Mouse (Mus musculus): ENCODE measurements around the gene G3bp1. TPM values are rescaled to one million over a fixed set of nuclear protein-coding genes. Genes with fewer than 3 reads are reported as not detected.
A peak's percentile ranks its signal among the peaks of the same experiment; 100 is the strongest.

G3bp1 gene
- 282 and 290 TPM in 2 replicates for polyA plus RNA-seq (2016; fragmentation: Nextera tagmentation; extraction: Ambion mirVana)

- DNase-seq (ENCODE audit: low spot score) = peak; percentile 99
- no peaks in the 10 kb centered on the region for H3K9me3 ChIP-seq
- peaks cover 33% of the 10 kb centered on the region for H3K36me3 ChIP-seq (replicated peaks)
- H3K27ac ChIP-seq (replicated peaks) = peak within 1 kb of the TSS; percentile 97
- peak within 1 kb of the TSS; percentile 89 for H3K4me3 ChIP-seq
- no peaks in the 10 kb centered on the region for H3K27me3 ChIP-seq (replicated peaks; ENCODE audit: low read depth, poor library complexity, severe bottlenecking)
- WGBS = under 1% methylated on average over 57 of the region's 57 CpGs
- peaks cover 23% of the 10 kb centered on the region for H3K4me1 ChIP-seq
Measured at GRCm38 (mm10) chr11:55469048-55469843, at the start of gene G3bp1. G3bp1 (plus strand) TSS chr11:55469685.

- Histone ChIP-seq H3K27me3 (replicated peaks; ENCODE audit: low read depth, poor library complexity, severe bottlenecking) (peaks cover 7% of the 10 kb centered on the region; the same call in 1 of the 2 replicates), H3K36me3 (replicated peaks) (no peaks in the 10 kb centered on the region), H3K4me3 (no peak within 1 kb of the TSS), H3K9me3 (no peaks in the 10 kb centered on the region), H3K27ac (replicated peaks) (peak within 1 kb of the TSS; percentile 58), H3K4me1 (peaks cover 62% of the 10 kb centered on the region)
- 94% methylated on average over 1 of the region's 1 CpGs for WGBS
- DNase-seq (ENCODE audit: low spot score) = no peak
Measured at GRCm38 (mm10) chr11:55422978-55423377, 46.5 kb upstream of the G3bp1 start, which contains the start of gene Sparc. Sparc (minus strand) TSS chr11:55423183.

- Histone ChIP-seq H3K4me1 (peaks cover 63% of the 10 kb centered on the region), H3K9me3 (no peaks in the 10 kb centered on the region), H3K36me3 (replicated peaks) (no peaks in the 10 kb centered on the region), H3K27me3 (replicated peaks; ENCODE audit: low read depth, poor library complexity, severe bottlenecking) (peaks cover 7% of the 10 kb centered on the region; the same call in 1 of the 2 replicates), H3K27ac (replicated peaks) (peak overlapping the region; percentile 58), H3K4me3 (no peak overlapping the region)
- peak; percentile 61 for DNase-seq (ENCODE audit: low spot score)
- 30% methylated on average over 4 of the region's 4 CpGs for WGBS
Measured at GRCm38 (mm10) chr11:55423756-55424155, 45.7 kb upstream of the G3bp1 start.

- peak overlapping the region; percentile 59 for H3K27ac ChIP-seq (replicated peaks)
- H3K36me3 ChIP-seq (replicated peaks) = no peaks in the 10 kb centered on the region
- peaks cover 54% of the 10 kb centered on the region for H3K4me1 ChIP-seq
- H3K9me3 ChIP-seq = no peaks in the 10 kb centered on the region
- no peak for DNase-seq (ENCODE audit: low spot score)
- H3K4me3 ChIP-seq = no peak overlapping the region
- H3K27me3 ChIP-seq (replicated peaks; ENCODE audit: low read depth, poor library complexity, severe bottlenecking) = peaks cover 7% of the 10 kb centered on the region; the same call in 1 of the 2 replicates
- WGBS = 82% methylated on average over 8 of the region's 8 CpGs
Measured at GRCm38 (mm10) chr11:55424746-55425360, 44.6 kb upstream of the G3bp1 start.

GRCm38 (mm10) chr11:55428186-55429012, 41.1 kb upstream of the G3bp1 start:
- peaks cover 45% of the 10 kb centered on the region for H3K4me1 ChIP-seq
- peak overlapping the region; percentile 83 for H3K27ac ChIP-seq (replicated peaks)
- H3K36me3 ChIP-seq (replicated peaks) = no peaks in the 10 kb centered on the region
- 0 out of 2 replicates have a peak overlapping the region, but pooled peaks have one; percentile 29 for H3K4me3 ChIP-seq
- H3K27me3 ChIP-seq (replicated peaks; ENCODE audit: low read depth, poor library complexity, severe bottlenecking) = no peaks in the 10 kb centered on the region
- peak; percentile 89 for DNase-seq (ENCODE audit: low spot score)
- H3K9me3 ChIP-seq = no peaks in the 10 kb centered on the region
- WGBS = 37% methylated on average over 16 of the region's 16 CpGs

GRCm38 (mm10) chr11:55429973-55430372, 39.5 kb upstream of the G3bp1 start:
- Histone ChIP-seq H3K9me3 (no peaks in the 10 kb centered on the region), H3K4me3 (no peak overlapping the region), H3K36me3 (replicated peaks) (no peaks in the 10 kb centered on the region), H3K27me3 (replicated peaks; ENCODE audit: low read depth, poor library complexity, severe bottlenecking) (no peaks in the 10 kb centered on the region), H3K4me1 (peaks cover 30% of the 10 kb centered on the region), H3K27ac (replicated peaks) (peak overlapping the region; percentile 54; the same call in 1 of the 2 replicates)
- WGBS = 91% methylated on average over 2 of the region's 2 CpGs
- DNase-seq (ENCODE audit: low spot score) = no peak

GRCm38 (mm10) chr11:55432981-55433380, 36.5 kb upstream of the G3bp1 start:
- DNase-seq (ENCODE audit: low spot score) = no peak
- Histone ChIP-seq H3K27ac (replicated peaks) (0 out of 2 replicates have a peak overlapping the region, but pooled peaks have one; percentile 19), H3K9me3 (no peaks in the 10 kb centered on the region), H3K4me1 (peaks cover 14% of the 10 kb centered on the region), H3K27me3 (replicated peaks; ENCODE audit: low read depth, poor library complexity, severe bottlenecking) (no peaks in the 10 kb centered on the region), H3K4me3 (no peak overlapping the region), H3K36me3 (replicated peaks) (no peaks in the 10 kb centered on the region)
- WGBS = 67% methylated on average over 3 of the region's 3 CpGs

- Histone ChIP-seq H3K4me3 (no peak overlapping the region), H3K9me3 (no peaks in the 10 kb centered on the region), H3K4me1 (peaks cover 14% of the 10 kb centered on the region), H3K27ac (replicated peaks) (no peak overlapping the region), H3K36me3 (replicated peaks) (no peaks in the 10 kb centered on the region), H3K27me3 (replicated peaks; ENCODE audit: low read depth, poor library complexity, severe bottlenecking) (no peaks in the 10 kb centered on the region)
- no peak for DNase-seq (ENCODE audit: low spot score)
- 86% methylated on average over 6 of the region's 6 CpGs for WGBS
Measured at GRCm38 (mm10) chr11:55436089-55436488, 33.4 kb upstream of the G3bp1 start.

- no peak overlapping the region for H3K4me3 ChIP-seq
- WGBS = 31% methylated on average over 4 of the region's 4 CpGs
- H3K27ac ChIP-seq (replicated peaks) = no peak overlapping the region
- H3K4me1 ChIP-seq = peaks cover 20% of the 10 kb centered on the region
- H3K27me3 ChIP-seq (replicated peaks; ENCODE audit: low read depth, poor library complexity, severe bottlenecking) = no peaks in the 10 kb centered on the region
- no peak for DNase-seq (ENCODE audit: low spot score)
- H3K9me3 ChIP-seq = no peaks in the 10 kb centered on the region
- no peaks in the 10 kb centered on the region for H3K36me3 ChIP-seq (replicated peaks)
Measured at GRCm38 (mm10) chr11:55438031-55438430, 31.5 kb upstream of the G3bp1 start.

GRCm38 (mm10) chr11:55439718-55440117, 29.8 kb upstream of the G3bp1 start:
- DNase-seq (ENCODE audit: low spot score) = no peak
- Histone ChIP-seq H3K9me3 (no peaks in the 10 kb centered on the region), H3K4me1 (peaks cover 20% of the 10 kb centered on the region), H3K27ac (replicated peaks) (no peak overlapping the region), H3K27me3 (replicated peaks; ENCODE audit: low read depth, poor library complexity, severe bottlenecking) (no peaks in the 10 kb centered on the region), H3K36me3 (replicated peaks) (no peaks in the 10 kb centered on the region), H3K4me3 (no peak overlapping the region)
- WGBS = 42% methylated on average over 5 of the region's 5 CpGs

- peaks cover 16% of the 10 kb centered on the region for H3K36me3 ChIP-seq (replicated peaks)
- WGBS = 4% methylated on average over 1 of the region's 1 CpGs
- H3K9me3 ChIP-seq = no peaks in the 10 kb centered on the region
- no peak overlapping the region for H3K27ac ChIP-seq (replicated peaks)
- DNase-seq (ENCODE audit: low spot score) = peak; percentile 20
- no peak overlapping the region for H3K4me3 ChIP-seq
- no peaks in the 10 kb centered on the region for H3K27me3 ChIP-seq (replicated peaks; ENCODE audit: low read depth, poor library complexity, severe bottlenecking)
- H3K4me1 ChIP-seq = peaks cover 11% of the 10 kb centered on the region
Measured at GRCm38 (mm10) chr11:55444772-55445171, 24.7 kb upstream of the G3bp1 start.

- Histone ChIP-seq H3K9me3 (no peaks in the 10 kb centered on the region), H3K4me3 (no peak overlapping the region), H3K4me1 (peaks cover 4% of the 10 kb centered on the region), H3K27me3 (replicated peaks; ENCODE audit: low read depth, poor library complexity, severe bottlenecking) (no peaks in the 10 kb centered on the region), H3K36me3 (replicated peaks) (peaks cover 33% of the 10 kb centered on the region), H3K27ac (replicated peaks) (no peak overlapping the region)
- DNase-seq (ENCODE audit: low spot score) = peak; percentile 79
- WGBS = 30% methylated on average over 4 of the region's 4 CpGs
Measured at GRCm38 (mm10) chr11:55446579-55446978, 22.9 kb upstream of the G3bp1 start.
